In the genomic region with DNA sequence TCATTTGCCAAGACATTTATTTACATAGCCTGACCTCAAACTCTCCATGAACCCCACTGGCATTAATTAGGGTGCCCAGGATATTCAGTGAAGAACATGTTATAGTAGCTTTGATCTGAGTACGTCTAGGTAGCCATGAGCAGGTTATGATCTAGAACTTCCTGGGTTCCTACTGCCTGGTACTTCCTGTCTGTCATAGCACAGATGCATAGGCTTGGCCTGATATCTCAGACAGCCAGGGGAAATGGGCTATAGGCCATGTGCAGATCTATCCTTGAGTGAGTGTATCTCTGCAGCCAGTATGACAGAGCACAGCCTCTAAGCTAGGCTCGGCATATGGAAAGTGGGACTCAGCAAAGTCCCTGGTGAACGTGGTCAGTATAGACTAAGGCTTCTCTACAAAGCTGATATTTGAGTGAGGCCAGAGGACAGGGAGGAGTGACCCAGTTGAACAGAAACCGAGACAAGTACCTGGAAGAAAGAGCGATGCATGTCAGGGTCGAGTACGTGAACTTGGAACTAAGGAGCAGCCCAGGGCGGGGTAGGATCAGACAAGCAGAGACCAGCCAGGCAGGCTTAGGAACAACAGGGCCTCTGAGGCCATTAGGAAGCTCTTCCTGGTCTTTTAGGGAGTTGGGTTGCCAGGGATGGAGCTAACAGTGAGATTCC, we compare ENCODE assay signal across 30 mouse cellular contexts. TPM values are rescaled to one million over a fixed set of nuclear protein-coding genes. Genes with fewer than 3 reads are reported as not detected.
DNase-seq lines count a peak whose midpoint lies in the region; ATAC-seq and TF ChIP-seq lines count a peak whose summit lies in the region.
"Had no signal": no experiment of that assay in that cellular context is flagged by ENCODE, and none has a peak within 500 bp of the region (broad histone marks: within the 10 kb centered on the region; RNA-seq: fewer than 3 reads in every experiment).

No protein-coding gene starts in this region.

- H3K4me3 ChIP-seq in thymus, adult 2 months (ENCODE audit: control insufficient read depth, insufficient read depth, low read length) = no peak overlapping the region
- H3K4me3 ChIP-seq in intestine, embryonic 15.5 days (replicated peaks) = no peak overlapping the region
- no peak overlapping the region for H3K4me3 ChIP-seq in stomach, postnatal 0 days (ENCODE audit: low read depth, low read length)
- H3K4me3 ChIP-seq: embryonic facial prominence, embryonic 13.5 days; gastrocnemius, adult 2 months; heart, adult 2 months; heart, embryonic 12.5 days; limb, embryonic 10.5 days; limb, embryonic 15.5 days; liver, embryonic 15.5 days; neural tube, embryonic 15.5 days had no signal

- DNase-seq in kidney, adult 9 months = peak; percentile 77
- no peak for DNase-seq in kidney, postnatal 10 days
- DNase-seq in thymus, adult 2 months = no peak
- DNase-seq in thymus, postnatal 25 days = no peak
- DNase-seq in stomach, postnatal 0 days (ENCODE audit: low spot score) = no peak
- DNase-seq: cerebellum, adult 11-12 months; cerebellum, postnatal 10 days; layer of hippocampus, postnatal 36 days; lung, embryonic 14.5 days; lung, postnatal 14 days; midbrain, embryonic 14.5 days; right cerebral cortex, postnatal 25 days; spleen, adult 18-20 months; thymus, postnatal 14 days had no signal

- peak; percentile 78 for ATAC-seq in intestine, embryonic 15.5 days
- ATAC-seq in stomach, postnatal 0 days (ENCODE audit: low FRiP score, low TSS enrichment) = peak; percentile 40; the same call in 1 of the 2 replicates
- no peak for ATAC-seq in erythroid progenitor cell, adult 5-6 weeks (replicated peaks; ENCODE audit: low FRiP score, poor library complexity, severe bottlenecking)
- ATAC-seq: forebrain, embryonic 16.5 days had no signal

- 84% methylated on average over 8 of the region's 8 CpGs for WGBS in thymus, adult 2 months
- 76% methylated on average over 8 of the region's 8 CpGs for WGBS in intestine, embryonic 15.5 days
- WGBS in stomach, postnatal 0 days = 64% methylated on average over 8 of the region's 8 CpGs

- H3K4me1 ChIP-seq in thymus, adult 2 months (replicated peaks; ENCODE audit: control insufficient read depth, insufficient read depth, low read length) = peaks cover 73% of the 10 kb centered on the region
- 0 out of 2 replicates have a peak, but pooled peaks cover 6% of the 10 kb centered on the region for H3K4me1 ChIP-seq in intestine, embryonic 15.5 days (replicated peaks)
- H3K4me1 ChIP-seq in stomach, postnatal 0 days (replicated peaks; ENCODE audit: control insufficient read depth, insufficient read depth) = no peaks in the 10 kb centered on the region
- H3K4me1 ChIP-seq: heart, embryonic 12.5 days; liver, embryonic 15.5 days; neural tube, embryonic 15.5 days had no signal

- no peak for TF ChIP-seq POLR2A in thymus, adult 2 months (IDR thresholded peaks at IDR 0.05; ENCODE audit: control insufficient read depth, extremely low read depth, insufficient read depth, low read length, poor library complexity)

- TF ChIP-seq CTCF in thymus, adult 2 months (IDR thresholded peaks at IDR 0.05; ENCODE audit: borderline replicate concordance, control insufficient read depth, extremely low read depth, insufficient read depth, low read length, poor library complexity) = no peak
- TF ChIP-seq CTCF in stomach, postnatal 0 days (IDR thresholded peaks at IDR 0.05; ENCODE audit: low read depth) = no peak

- no peaks in the 10 kb centered on the region for H3K36me3 ChIP-seq in thymus, adult 2 months (ENCODE audit: control insufficient read depth, insufficient read depth, low read length)
- no peaks in the 10 kb centered on the region for H3K36me3 ChIP-seq in intestine, embryonic 15.5 days
- no peaks in the 10 kb centered on the region for H3K36me3 ChIP-seq in stomach, postnatal 0 days (ENCODE audit: control insufficient read depth, insufficient read depth, low read length)
- H3K36me3 ChIP-seq: embryonic facial prominence, embryonic 13.5 days; heart, embryonic 12.5 days; limb, embryonic 10.5 days; limb, embryonic 15.5 days; liver, embryonic 15.5 days; neural tube, embryonic 15.5 days had no signal

- no peak overlapping the region for H3K4me2 ChIP-seq in intestine, embryonic 15.5 days (replicated peaks)
- no peak overlapping the region for H3K4me2 ChIP-seq in stomach, postnatal 0 days (replicated peaks; ENCODE audit: low read depth)
- H3K4me2 ChIP-seq: embryonic facial prominence, embryonic 13.5 days; heart, embryonic 12.5 days; hindbrain, embryonic 14.5 days; limb, embryonic 15.5 days; liver, embryonic 15.5 days; lung, embryonic 14.5 days; neural tube, embryonic 15.5 days had no signal

- no peaks in the 10 kb centered on the region for H3K9me3 ChIP-seq in intestine, embryonic 15.5 days
- H3K9me3 ChIP-seq in stomach, postnatal 0 days (ENCODE audit: control insufficient read depth, low read length) = no peaks in the 10 kb centered on the region
- H3K9me3 ChIP-seq: embryonic facial prominence, embryonic 13.5 days; heart, embryonic 12.5 days; limb, embryonic 10.5 days; limb, embryonic 15.5 days; liver, embryonic 15.5 days; neural tube, embryonic 15.5 days had no signal

- H3K27me3 ChIP-seq in thymus, adult 2 months (ENCODE audit: control insufficient read depth, insufficient read depth, low read length) = no peaks in the 10 kb centered on the region
- H3K27me3 ChIP-seq in intestine, embryonic 15.5 days (replicated peaks) = no peaks in the 10 kb centered on the region
- H3K27me3 ChIP-seq in stomach, postnatal 0 days (ENCODE audit: control insufficient read depth, insufficient read depth, low read length) = no peaks in the 10 kb centered on the region
- H3K27me3 ChIP-seq: CH12.LX; embryonic facial prominence, embryonic 13.5 days; limb, embryonic 15.5 days; liver, embryonic 15.5 days; neural tube, embryonic 15.5 days had no signal

- 0 out of 2 replicates have a peak overlapping the region, but pooled peaks have one; percentile 5 for H3K27ac ChIP-seq in thymus, adult 2 months (ENCODE audit: control insufficient read depth, insufficient read depth, low read length)
- H3K27ac ChIP-seq in intestine, embryonic 15.5 days = no peak overlapping the region
- H3K27ac ChIP-seq in stomach, postnatal 0 days (replicated peaks) = no peak overlapping the region
- H3K27ac ChIP-seq: embryonic facial prominence, embryonic 13.5 days; heart, adult 2 months; hindbrain, embryonic 14.5 days; limb, embryonic 10.5 days; limb, embryonic 15.5 days; liver, embryonic 15.5 days; neural tube, embryonic 15.5 days had no signal

- no peak overlapping the region for H3K9ac ChIP-seq in intestine, embryonic 15.5 days
- no peak overlapping the region for H3K9ac ChIP-seq in stomach, postnatal 0 days (ENCODE audit: low read length)
- H3K9ac ChIP-seq: embryonic facial prominence, embryonic 13.5 days; heart, embryonic 12.5 days; hindbrain, embryonic 14.5 days; limb, embryonic 15.5 days; liver, embryonic 15.5 days; lung, embryonic 14.5 days; neural tube, embryonic 15.5 days had no signal

- TF ChIP-seq EP300 in stomach, postnatal 0 days (optimal IDR thresholded peaks at IDR 0.05) = no peak

RNA-seq across cellular contexts. Expression of a gene that starts 9.1 kb away (rescaled TPM):
- 51.3 and 59.5 TPM in 2 replicates for polyA plus RNA-seq in thymus, adult 2 months (2012; rRNA removed)
- 1.3 and 1.5 TPM in 2 replicates for polyA plus RNA-seq in intestine, embryonic 15.5 days (2015; fragmentation: Nextera tagmentation; extraction: Ambion mirVana)
- polyA plus RNA-seq in stomach, postnatal 0 days (2015; fragmentation: Nextera tagmentation; extraction: Ambion mirVana) = 1.5 and 1.7 TPM in 2 replicates
- total RNA-seq in erythroid progenitor cell, adult 5-6 weeks (2015; ENCODE audit: low replicate concordance) = 4.3 and 8.4 TPM in 2 replicates
- total RNA-seq in erythroid progenitor cell, adult 5-6 weeks (2017; ENCODE audit: low replicate concordance) = 1.8 and 4.2 TPM in 2 replicates
- total RNA-seq: CH12.LX; monocyte, adult 5-6 weeks had no signal
- polyA plus RNA-seq: forebrain, embryonic 11.5 days; heart, postnatal 0 days had no signal

RNA-seq across cellular contexts. Expression of a gene that starts 9.2 kb away (rescaled TPM):
- 50.9 and 57.3 TPM in 2 replicates for polyA plus RNA-seq in thymus, adult 2 months (2012; rRNA removed)
- polyA plus RNA-seq in intestine, embryonic 15.5 days (2015; fragmentation: Nextera tagmentation; extraction: Ambion mirVana) = 0.74 and 0.76 TPM in 2 replicates
- polyA plus RNA-seq in stomach, postnatal 0 days (2015; fragmentation: Nextera tagmentation; extraction: Ambion mirVana) = 0.35 and 0.52 TPM in 2 replicates
- 0.42 and 3.2 TPM in 2 replicates for total RNA-seq in erythroid progenitor cell, adult 5-6 weeks (2015; ENCODE audit: low replicate concordance)
- 1.4 and 3.1 TPM in 2 replicates for total RNA-seq in erythroid progenitor cell, adult 5-6 weeks (2017; ENCODE audit: low replicate concordance)
- total RNA-seq: gastrocnemius, adult 2 months; heart, adult 2 months; monocyte, adult 5-6 weeks had no signal

RNA-seq across cellular contexts. Expression of a gene that starts 39.8 kb away (rescaled TPM):
- 27.8 and 30.2 TPM in 2 replicates for polyA plus RNA-seq in thymus, adult 2 months (2012; rRNA removed)
- polyA plus RNA-seq in intestine, embryonic 15.5 days (2015; fragmentation: Nextera tagmentation; extraction: Ambion mirVana) = 51.9 and 55.7 TPM in 2 replicates
- polyA plus RNA-seq in stomach, postnatal 0 days (2015; fragmentation: Nextera tagmentation; extraction: Ambion mirVana) = 27.6 and 28.7 TPM in 2 replicates
- 5.4 and 7.6 TPM in 2 replicates for total RNA-seq in erythroid progenitor cell, adult 5-6 weeks (2015; ENCODE audit: low replicate concordance)
- total RNA-seq in erythroid progenitor cell, adult 5-6 weeks (2017; ENCODE audit: low replicate concordance) = 4.0 and 9.2 TPM in 2 replicates

RNA-seq across cellular contexts. Expression of a gene that starts 49.8 kb away (rescaled TPM):
- polyA plus RNA-seq in thymus, adult 2 months (2012; rRNA removed) = 28.5 and 32.5 TPM in 2 replicates
- polyA plus RNA-seq in intestine, embryonic 15.5 days (2015; fragmentation: Nextera tagmentation; extraction: Ambion mirVana) = 255 and 267 TPM in 2 replicates
- 351 and 372 TPM in 2 replicates for polyA plus RNA-seq in stomach, postnatal 0 days (2015; fragmentation: Nextera tagmentation; extraction: Ambion mirVana)
- total RNA-seq in erythroid progenitor cell, adult 5-6 weeks (2015; ENCODE audit: low replicate concordance) = 42.9 and 44.4 TPM in 2 replicates
- 66.3 and 108 TPM in 2 replicates for total RNA-seq in erythroid progenitor cell, adult 5-6 weeks (2017; ENCODE audit: low replicate concordance)

Comparison
In these comparisons a context has a peak if more than half of its experiments do, and no peak if none do; other contexts are left out.
1. RNA of a gene that starts 9.1 kb away (polyA plus RNA-seq): 51.3 to 59.5 TPM in thymus, adult 2 months; 1.3 to 1.5 TPM in intestine, embryonic 15.5 days and 1.5 to 1.7 TPM in stomach, postnatal 0 days; every median in the first group is over 10 times any median in the second.
2. RNA of a gene that starts 9.2 kb away (polyA plus RNA-seq): 50.9 to 57.3 TPM in thymus, adult 2 months; 0.74 to 0.76 TPM in intestine, embryonic 15.5 days and 0.35 to 0.52 TPM in stomach, postnatal 0 days; every median in the first group is over 10 times any median in the second.